Mouse (Mus musculus): ENCODE measurements around the gene Plpp6. TPM values are rescaled to one million over a fixed set of nuclear protein-coding genes. Genes with fewer than 3 reads are reported as not detected.
A peak's percentile ranks its signal among the peaks of the same experiment; 100 is the strongest.
"Not testable (repeated sequence)": the region's sequence is repeated elsewhere in the genome, so short reads cannot be mapped to it uniquely, and the experiment has no call there.

Plpp6 gene
- polyA plus RNA-seq, 1 experiment from 2014 or later: 14.1 TPM

DNA sequence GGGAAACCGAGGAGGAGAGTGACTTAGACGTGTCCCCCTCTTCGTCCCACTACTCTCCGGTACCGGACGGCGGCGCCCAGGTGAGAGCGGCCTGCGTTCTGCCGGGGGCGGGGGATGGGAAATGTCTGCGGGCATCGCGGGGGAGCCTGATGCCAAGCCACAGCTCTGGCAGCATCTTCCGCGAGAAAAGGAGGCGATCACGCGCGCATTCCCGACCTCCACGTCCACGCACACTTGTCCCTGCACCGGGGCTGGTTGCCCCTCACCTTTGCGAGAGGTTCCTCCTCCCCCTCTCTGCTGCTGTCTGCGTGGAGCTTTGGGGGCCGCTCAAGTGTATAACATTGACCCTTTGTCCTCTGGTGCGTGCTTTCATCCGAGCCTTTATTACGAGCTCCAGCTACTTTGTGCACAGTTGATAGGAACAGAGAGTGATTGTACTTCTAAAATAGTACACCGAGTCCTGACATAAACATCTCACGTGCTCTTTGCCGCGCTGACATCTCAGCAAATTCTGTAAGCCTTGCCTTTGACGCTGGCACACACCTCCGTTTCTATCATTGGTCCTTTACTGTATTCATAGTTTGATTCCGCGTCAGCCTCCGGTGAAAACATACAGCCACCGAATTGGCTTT is 27.0 kb downstream of the Plpp6 start:
- peak overlapping the region; percentile 82 for H3K27ac ChIP-seq (ENCODE audit: low read length)
- ATAC-seq (ENCODE audit: insufficient number of reproducible peaks, insufficient read depth, low FRiP score, low read depth): no peak

DNA sequence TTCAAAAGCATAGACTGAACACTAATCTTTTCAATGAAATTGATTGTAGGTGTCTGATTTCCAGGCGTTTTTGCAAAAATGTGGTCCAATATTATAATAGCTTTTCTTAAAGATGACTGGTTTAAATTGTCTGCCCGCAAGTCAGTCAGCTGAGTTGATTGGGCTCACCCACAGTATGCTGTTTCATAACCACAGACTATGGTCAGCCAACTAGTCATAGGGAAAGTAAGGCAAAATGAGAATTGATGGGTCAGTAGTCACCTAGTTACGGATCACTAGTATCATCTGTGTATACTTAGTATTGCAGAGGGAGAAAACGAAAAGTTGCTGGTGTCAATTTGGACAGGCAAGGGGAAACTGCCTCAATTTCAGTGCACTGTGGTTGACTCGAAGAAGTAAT is 27.6 kb downstream of the Plpp6 start:
- Histone ChIP-seq H3K36me3 (ENCODE audit: control insufficient read depth, insufficient read depth, low read length) (peaks cover 12% of the 10 kb centered on the region), H3K4me1 (ENCODE audit: control insufficient read depth, insufficient read depth, low read length) (peaks cover 4% of the 10 kb centered on the region; the same call in 1 of the 2 replicates), H3K4me2 (replicated peaks; ENCODE audit: low read depth, low read length) (peak overlapping the region; percentile 73), H3K9ac (replicated peaks; ENCODE audit: low read depth, low read length) (peak overlapping the region; percentile 80; the same call in 1 of the 2 replicates), H3K4me3 (ENCODE audit: low read depth, low read length) (peak overlapping the region; percentile 87), H3K9me3 (ENCODE audit: control insufficient read depth, low read depth, low read length) (no peaks in the 10 kb centered on the region), H3K27ac (ENCODE audit: low read length) (no peak overlapping the region), H3K27me3 (ENCODE audit: control insufficient read depth, insufficient read depth, low read length) (no peaks in the 10 kb centered on the region)
- ATAC-seq (ENCODE audit: insufficient number of reproducible peaks, insufficient read depth, low FRiP score, low read depth): no peak
- 69% methylated on average over 5 of the region's 5 CpGs for WGBS

More for the DNA sequence above, 27.0 kb downstream of the Plpp6 start:
- Histone ChIP-seq H3K9ac (replicated peaks; ENCODE audit: low read depth, low read length) (peak overlapping the region; percentile 80), H3K4me1 (ENCODE audit: control insufficient read depth, insufficient read depth, low read length) (peaks cover 4% of the 10 kb centered on the region; the same call in 1 of the 2 replicates), H3K4me2 (replicated peaks; ENCODE audit: low read depth, low read length) (peak overlapping the region; percentile 73), H3K27me3 (ENCODE audit: control insufficient read depth, insufficient read depth, low read length) (no peaks in the 10 kb centered on the region), H3K4me3 (ENCODE audit: low read depth, low read length) (peak overlapping the region; percentile 87), H3K9me3 (ENCODE audit: control insufficient read depth, low read depth, low read length) (no peaks in the 10 kb centered on the region), H3K36me3 (ENCODE audit: control insufficient read depth, insufficient read depth, low read length) (peaks cover 10% of the 10 kb centered on the region)
- WGBS: under 1% methylated on average over 38 of the region's 41 CpGs

GRCm38 (mm10) chr19:28994870-28995269 is 31.1 kb downstream of the Plpp6 start:
- Histone ChIP-seq H3K9ac (replicated peaks; ENCODE audit: low read depth, low read length) (no peak overlapping the region), H3K36me3 (ENCODE audit: control insufficient read depth, insufficient read depth, low read length) (peaks cover 16% of the 10 kb centered on the region), H3K9me3 (ENCODE audit: control insufficient read depth, low read depth, low read length) (no peaks in the 10 kb centered on the region), H3K27me3 (ENCODE audit: control insufficient read depth, insufficient read depth, low read length) (no peaks in the 10 kb centered on the region), H3K27ac (ENCODE audit: low read length) (no peak overlapping the region), H3K4me2 (replicated peaks; ENCODE audit: low read depth, low read length) (no peak overlapping the region), H3K4me1 (ENCODE audit: control insufficient read depth, insufficient read depth, low read length) (no peaks in the 10 kb centered on the region; the same call in 1 of the 2 replicates), H3K4me3 (ENCODE audit: low read depth, low read length) (no peak overlapping the region)
- ATAC-seq (ENCODE audit: insufficient number of reproducible peaks, insufficient read depth, low FRiP score, low read depth): no peak
- WGBS: 74% methylated on average over 7 of the region's 7 CpGs

- Histone ChIP-seq H3K4me2 (replicated peaks; ENCODE audit: low read depth, low read length) (no peak overlapping the region), H3K4me3 (ENCODE audit: low read depth, low read length) (no peak overlapping the region), H3K9ac (replicated peaks; ENCODE audit: low read depth, low read length) (no peak overlapping the region), H3K36me3 (ENCODE audit: control insufficient read depth, insufficient read depth, low read length) (peaks cover 16% of the 10 kb centered on the region), H3K4me1 (ENCODE audit: control insufficient read depth, insufficient read depth, low read length) (no peaks in the 10 kb centered on the region; the same call in 1 of the 2 replicates), H3K27me3 (ENCODE audit: control insufficient read depth, insufficient read depth, low read length) (no peaks in the 10 kb centered on the region), H3K9me3 (ENCODE audit: control insufficient read depth, low read depth, low read length) (no peaks in the 10 kb centered on the region), H3K27ac (ENCODE audit: low read length) (no peak overlapping the region)
- ATAC-seq (ENCODE audit: insufficient number of reproducible peaks, insufficient read depth, low FRiP score, low read depth): no peak
- 88% methylated on average over 5 of the region's 5 CpGs for WGBS
Observed at GRCm38 (mm10) chr19:28995366-28995765, 31.6 kb downstream of the Plpp6 start.

DNA sequence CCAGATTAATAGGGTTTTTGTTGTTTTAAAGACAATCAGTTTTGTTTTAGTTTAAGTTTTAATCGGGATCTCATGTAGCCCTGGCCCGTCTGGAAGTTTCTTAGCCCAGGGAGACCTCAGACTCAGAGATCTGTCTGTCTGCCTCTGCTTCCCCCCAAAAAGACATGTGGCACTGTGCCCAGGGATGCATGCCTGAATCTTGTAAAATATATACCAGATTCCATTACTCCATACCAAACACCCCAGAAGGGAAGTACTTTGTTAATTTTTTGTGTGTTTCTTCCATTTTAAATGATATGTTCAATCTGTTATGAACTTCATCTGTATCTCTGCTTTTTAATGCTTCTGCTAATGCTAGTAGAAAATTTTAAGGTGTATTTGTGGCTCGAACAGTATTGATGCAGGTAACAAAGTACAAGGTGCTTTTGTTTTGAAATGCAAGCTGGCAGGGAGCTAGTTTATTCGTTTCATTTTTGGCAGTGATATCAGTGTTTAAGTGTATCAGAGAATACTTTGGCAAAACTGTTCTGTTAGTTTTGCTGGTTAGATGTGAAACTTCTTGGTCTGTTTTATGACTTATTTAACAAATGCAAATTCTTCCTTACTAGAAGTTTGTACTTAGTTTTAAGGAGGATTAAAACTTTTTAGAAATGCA is 34.4 kb downstream of the Plpp6 start:
- Histone ChIP-seq H3K4me3 (ENCODE audit: low read depth, low read length) (no peak overlapping the region), H3K27me3 (ENCODE audit: control insufficient read depth, insufficient read depth, low read length) (no peaks in the 10 kb centered on the region), H3K9ac (replicated peaks; ENCODE audit: low read depth, low read length) (no peak overlapping the region), H3K27ac (ENCODE audit: low read length) (no peak overlapping the region), H3K4me2 (replicated peaks; ENCODE audit: low read depth, low read length) (no peak overlapping the region), H3K36me3 (ENCODE audit: control insufficient read depth, insufficient read depth, low read length) (peaks cover 26% of the 10 kb centered on the region), H3K4me1 (ENCODE audit: control insufficient read depth, insufficient read depth, low read length) (no peaks in the 10 kb centered on the region), H3K9me3 (ENCODE audit: control insufficient read depth, low read depth, low read length) (no peaks in the 10 kb centered on the region)
- WGBS: 85% methylated on average over 4 of the region's 4 CpGs
- ATAC-seq (ENCODE audit: insufficient number of reproducible peaks, insufficient read depth, low FRiP score, low read depth): no peak

DNA sequence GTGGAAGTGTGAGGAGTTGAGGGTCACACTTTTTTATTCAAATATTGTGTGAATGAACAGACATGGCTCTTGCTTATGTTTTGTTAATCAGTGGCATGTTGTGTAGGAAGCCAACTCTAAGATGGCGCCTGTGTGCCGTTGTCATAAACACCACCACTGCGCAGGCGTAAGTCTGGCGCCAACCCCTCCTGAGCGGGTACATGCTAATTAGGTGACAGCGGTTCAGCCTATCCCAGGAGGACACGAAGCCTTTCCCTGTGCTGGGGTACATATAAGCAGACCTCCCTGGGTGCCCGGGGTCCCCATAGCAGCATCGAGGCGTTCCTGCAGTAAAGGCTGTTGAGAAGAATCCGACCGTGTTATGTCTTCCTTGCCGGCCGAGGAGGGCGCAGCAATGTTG is 36.6 kb downstream of the Plpp6 start:
- peaks cover 20% of the 10 kb centered on the region for H3K36me3 ChIP-seq (ENCODE audit: control insufficient read depth, insufficient read depth, low read length)
- 97% methylated on average over 16 of the region's 16 CpGs for WGBS
- not testable (repeated sequence) for ATAC-seq (ENCODE audit: insufficient number of reproducible peaks, insufficient read depth, low FRiP score, low read depth); H3K4me2 ChIP-seq (replicated peaks; ENCODE audit: low read depth, low read length); H3K27me3 ChIP-seq (ENCODE audit: control insufficient read depth, insufficient read depth, low read length); H3K27ac ChIP-seq (ENCODE audit: low read length); H3K4me1 ChIP-seq (ENCODE audit: control insufficient read depth, insufficient read depth, low read length); H3K9ac ChIP-seq (replicated peaks; ENCODE audit: low read depth, low read length); H3K4me3 ChIP-seq (ENCODE audit: low read depth, low read length); H3K9me3 ChIP-seq (ENCODE audit: control insufficient read depth, low read depth, low read length)

GRCm38 (mm10) chr19:29008069-29008706 is 44.4 kb downstream of the Plpp6 start:
- ATAC-seq (ENCODE audit: insufficient number of reproducible peaks, insufficient read depth, low FRiP score, low read depth): no peak
- Histone ChIP-seq H3K4me2 (replicated peaks; ENCODE audit: low read depth, low read length) (no peak overlapping the region), H3K27me3 (ENCODE audit: control insufficient read depth, insufficient read depth, low read length) (no peaks in the 10 kb centered on the region), H3K4me3 (ENCODE audit: low read depth, low read length) (no peak overlapping the region), H3K27ac (ENCODE audit: low read length) (no peak overlapping the region), H3K36me3 (ENCODE audit: control insufficient read depth, insufficient read depth, low read length) (peaks cover 34% of the 10 kb centered on the region), H3K9me3 (ENCODE audit: control insufficient read depth, low read depth, low read length) (no peaks in the 10 kb centered on the region), H3K9ac (replicated peaks; ENCODE audit: low read depth, low read length) (no peak overlapping the region), H3K4me1 (ENCODE audit: control insufficient read depth, insufficient read depth, low read length) (no peaks in the 10 kb centered on the region)
- WGBS: 88% methylated on average over 3 of the region's 3 CpGs

GRCm38 (mm10) chr19:29009046-29009445 is 45.3 kb downstream of the Plpp6 start:
- Histone ChIP-seq H3K4me1 (ENCODE audit: control insufficient read depth, insufficient read depth, low read length) (no peaks in the 10 kb centered on the region), H3K9me3 (ENCODE audit: control insufficient read depth, low read depth, low read length) (no peaks in the 10 kb centered on the region), H3K36me3 (ENCODE audit: control insufficient read depth, insufficient read depth, low read length) (peaks cover 38% of the 10 kb centered on the region), H3K9ac (replicated peaks; ENCODE audit: low read depth, low read length) (no peak overlapping the region), H3K4me3 (ENCODE audit: low read depth, low read length) (no peak overlapping the region), H3K27me3 (ENCODE audit: control insufficient read depth, insufficient read depth, low read length) (no peaks in the 10 kb centered on the region), H3K27ac (ENCODE audit: low read length) (no peak overlapping the region), H3K4me2 (replicated peaks; ENCODE audit: low read depth, low read length) (no peak overlapping the region)
- 91% methylated on average over 11 of the region's 11 CpGs for WGBS
- ATAC-seq (ENCODE audit: insufficient number of reproducible peaks, insufficient read depth, low FRiP score, low read depth): no peak

Data from stomach, embryonic 14.5 days (tissue).